Mouse (Mus musculus) G1E (cell line): Measurements from ENCODE around the gene Slc46a1. TPM values are rescaled to one million over a fixed set of nuclear protein-coding genes. Genes with fewer than 3 reads are reported as not detected.

Experiments
- ATAC-seq: 2 replicates; pipeline ENCODE4 v1.8.0; 2016; ENCODE audit warnings: mild to moderate bottlenecking; ENCODE audit not compliant: insufficient number of reproducible peaks, poor library complexity, low FRiP score, severe bottlenecking; ENCODE audit errors: extremely low read depth
- DNase-seq: peaks from one replicate; pipeline ENCODE4 v3.0.0; 2012; ENCODE audit warnings: low spot score
- H3K27me3 ChIP-seq: 2 replicates; pipeline ENCODE4 v1.6.1; 2012; ENCODE audit warnings: mild to moderate bottlenecking, low read length, inconsistent platforms; ENCODE audit not compliant: insufficient read depth
- H3K36me3 ChIP-seq: replicated peaks from 2 replicates; pipeline ENCODE3; 2012; ENCODE audit warnings: mild to moderate bottlenecking, inconsistent platforms
- H3K4me1 ChIP-seq: 2 replicates; pipeline ENCODE4 v1.6.1; 2012; ENCODE audit warnings: low read depth, low read length, inconsistent platforms, mixed read lengths; ENCODE audit not compliant: insufficient read depth
- H3K4me3 ChIP-seq: 2 replicates; pipeline ENCODE4 v1.5.1; 2012; ENCODE audit warnings: low read depth, mild to moderate bottlenecking, inconsistent platforms, low read length, moderate library complexity, mixed read lengths
- H3K9me3 ChIP-seq: replicated peaks from 2 replicates; pipeline ENCODE4 v1.6.1; 2012; ENCODE audit warnings: inconsistent platforms
- CTCF ChIP-seq: IDR thresholded peaks from 2 replicates; pipeline ENCODE4 v1.5.1; 2012; ENCODE audit warnings: low read depth, low read length, inconsistent platforms, mixed read lengths
- GATA1 ChIP-seq: IDR thresholded peaks from 2 replicates; pipeline ENCODE4 v1.6.1; 2012; ENCODE audit warnings: borderline replicate concordance, low read length, inconsistent platforms, mixed read lengths
- GATA2 ChIP-seq: IDR thresholded peaks from 2 replicates; pipeline ENCODE4 v1.6.1; 2012; ENCODE audit warnings: low read depth, low read length, inconsistent platforms, borderline replicate concordance
- POLR2AphosphoS5 ChIP-seq: IDR thresholded peaks from 2 replicates; pipeline ENCODE4 v1.6.1; 2012; ENCODE audit warnings: low read depth, low read length, inconsistent platforms; ENCODE audit not compliant: insufficient replicate concordance
- TAL1 ChIP-seq: conservative IDR thresholded peaks from 2 replicates; pipeline ENCODE4 v1.6.1; 2012; ENCODE audit warnings: low read depth, low read length, inconsistent platforms, mixed read lengths
- polyA plus RNA-seq: library from polyadenylated mRNA; stranded (reverse); fragments of >175 nt; gene quantifications from 2 replicates; pipeline ENCODE4 v1.2.3, GENCODE M21; 2012
- total RNA-seq, 2 experiments: library from RNA; stranded (forward) in 1 of 2; stranded (reverse) in 1 of 2; fragments of 200-1000 nt in 1 of 2; fragments of >200 nt in 1 of 2; fragmentation: Nextera tagmentation in 1 of 2; gene quantifications; 2 replicates each; pipeline ENCODE4 v1.2.3; 2014 to 2017

Slc46a1 gene
- total RNA-seq (2014; fragmentation: Nextera tagmentation) = not detected in 2 replicates
- total RNA-seq (2017) = 0.11 and 0.12 TPM in 2 replicates
- polyA plus RNA-seq = not detected in 2 replicates

GRCm38 (mm10) chr11:78465568-78466180 is at the start of gene Slc46a1:
Gene Slc46a1 (plus strand): TSS chr11:78465697.
- DNase-seq (no peak), ATAC-seq (no peak)
- H3K27me3 ChIP-seq = peaks cover 28% of the 10 kb centered on the region
- H3K36me3 ChIP-seq = no peaks in the 10 kb centered on the region
- no peaks in the 10 kb centered on the region; the same call in 1 of the 2 replicates for H3K9me3 ChIP-seq
- H3K4me1 ChIP-seq = peaks cover 2% of the 10 kb centered on the region
- TF ChIP-seq CTCF (no peak), TAL1 (no peak), GATA2 (no peak), POLR2AphosphoS5 (no peak)
- no peak within 1 kb of the TSS for H3K4me3 ChIP-seq

GRCm38 (mm10) chr11:78416854-78417253 is 48.6 kb upstream of the Slc46a1 start:
- TF ChIP-seq GATA2 = no peak
- no peak for TF ChIP-seq POLR2AphosphoS5
- no peak for TF ChIP-seq TAL1
- no peak for TF ChIP-seq GATA1
- no peak for TF ChIP-seq CTCF
- ATAC-seq (no peak), DNase-seq (no peak)
- no peaks in the 10 kb centered on the region for H3K9me3 ChIP-seq
- H3K27me3 ChIP-seq = peaks cover 60% of the 10 kb centered on the region
- peaks cover 12% of the 10 kb centered on the region for H3K4me1 ChIP-seq
- no peak overlapping the region for H3K4me3 ChIP-seq
- no peaks in the 10 kb centered on the region for H3K36me3 ChIP-seq

GRCm38 (mm10) chr11:78420263-78420889 is 45.1 kb upstream of the Slc46a1 start:
- TF ChIP-seq TAL1 (0 out of 2 replicates have a peak, but pooled peaks have one; percentile 7), GATA2 (no peak)
- no peaks in the 10 kb centered on the region for H3K36me3 ChIP-seq
- H3K27me3 ChIP-seq = peaks cover 76% of the 10 kb centered on the region
- no peak overlapping the region for H3K4me3 ChIP-seq
- DNase-seq = no peak
- peaks cover 14% of the 10 kb centered on the region for H3K4me1 ChIP-seq
- H3K9me3 ChIP-seq = no peaks in the 10 kb centered on the region
- peak; percentile 40 for ATAC-seq

- no peak for TF ChIP-seq CTCF
- no peak for TF ChIP-seq POLR2AphosphoS5
- TF ChIP-seq TAL1 = no peak
- no peak for TF ChIP-seq GATA2
- peaks cover 74% of the 10 kb centered on the region for H3K27me3 ChIP-seq
- ATAC-seq (no peak), DNase-seq (no peak)
- no peak overlapping the region for H3K4me3 ChIP-seq
- H3K4me1 ChIP-seq = peaks cover 14% of the 10 kb centered on the region
- H3K9me3 ChIP-seq = no peaks in the 10 kb centered on the region
- H3K36me3 ChIP-seq = no peaks in the 10 kb centered on the region
These were observed 44.1 kb upstream of the Slc46a1 start for GRCm38 (mm10) chr11:78421201-78422009.

GRCm38 (mm10) chr11:78422055-78422819 is 43.3 kb upstream of the Slc46a1 start, which contains the start of gene Slc13a2:
Gene Slc13a2 (minus strand): TSS chr11:78422217.
- no peak for DNase-seq
- peaks cover 71% of the 10 kb centered on the region for H3K27me3 ChIP-seq
- peaks cover 14% of the 10 kb centered on the region for H3K4me1 ChIP-seq
- TF ChIP-seq POLR2AphosphoS5 (no peak), GATA2 (no peak), CTCF (no peak), GATA1 (no peak), TAL1 (no peak)
- ATAC-seq = no peak
- H3K9me3 ChIP-seq = no peaks in the 10 kb centered on the region
- no peaks in the 10 kb centered on the region for H3K36me3 ChIP-seq
- H3K4me3 ChIP-seq = no peak within 1 kb of the TSS

DNA sequence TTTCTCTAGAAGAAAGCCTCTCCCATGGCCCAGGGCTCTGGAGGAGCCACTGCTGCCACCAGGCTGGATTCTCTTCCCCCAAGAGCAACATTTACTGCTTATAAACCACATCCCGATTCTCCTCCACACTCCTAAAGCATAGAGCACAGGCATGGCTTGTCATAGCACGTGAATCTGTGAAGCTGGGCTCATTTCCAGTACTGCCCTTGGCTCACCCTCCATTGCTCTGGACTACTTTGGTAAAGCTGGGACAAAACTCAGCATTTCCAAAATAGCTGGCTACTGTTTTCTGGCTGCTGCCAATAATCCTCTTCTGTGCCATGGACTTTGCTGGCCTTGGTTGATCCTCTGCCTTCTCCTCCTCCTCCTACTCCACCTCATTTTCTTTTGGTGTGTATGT is 41.1 kb upstream of the Slc46a1 start:
- peaks cover 14% of the 10 kb centered on the region for H3K4me1 ChIP-seq
- no peaks in the 10 kb centered on the region for H3K36me3 ChIP-seq
- no peak overlapping the region for H3K4me3 ChIP-seq
- no peaks in the 10 kb centered on the region for H3K9me3 ChIP-seq
- ATAC-seq (no peak), DNase-seq (no peak)
- TF ChIP-seq CTCF = no peak
- peaks cover 70% of the 10 kb centered on the region for H3K27me3 ChIP-seq
